ENCODE assay signal across 31 mouse cellular contexts in the genomic region with DNA sequence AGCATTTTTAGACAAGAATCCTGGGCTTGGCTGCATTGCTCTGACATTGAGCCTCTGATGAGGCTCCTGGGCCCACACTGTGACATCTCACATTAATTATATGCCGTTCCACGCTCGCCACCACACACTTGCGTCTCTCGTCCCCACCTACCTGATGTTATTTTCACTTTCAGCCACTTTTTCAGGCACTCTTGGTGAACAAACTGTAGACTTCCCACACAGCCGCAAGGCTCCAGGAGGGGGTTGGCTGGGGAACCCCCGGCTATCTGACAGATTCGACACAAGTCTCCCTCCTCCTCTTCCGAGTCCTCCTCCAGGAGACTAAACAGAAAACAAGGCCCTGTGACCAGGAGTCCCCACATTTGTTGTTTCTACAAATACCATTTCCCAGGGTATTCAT.
A peak's percentile ranks its signal among the peaks of the same experiment; 100 is the strongest.
DNase-seq lines count a peak whose midpoint lies in the region; ATAC-seq and TF ChIP-seq lines count a peak whose summit lies in the region.
"Had no signal": no experiment of that assay in that cellular context is flagged by ENCODE, and none has a peak within 500 bp of the region (broad histone marks: within the 10 kb centered on the region; RNA-seq: fewer than 3 reads in every experiment).

No protein-coding gene starts in this region.

- no peaks in the 10 kb centered on the region for H3K27me3 ChIP-seq in CH12.LX (replicated peaks)
- no peaks in the 10 kb centered on the region for H3K27me3 ChIP-seq in heart, embryonic 11.5 days (ENCODE audit: control insufficient read depth, insufficient read depth, low read length)
- H3K27me3 ChIP-seq: forebrain, embryonic 13.5 days; hindbrain, embryonic 12.5 days; limb, embryonic 12.5 days; lung, embryonic 15.5 days; neural tube, embryonic 12.5 days; stomach, embryonic 15.5 days had no signal

- H3K27ac ChIP-seq in CH12.LX (ENCODE audit: insufficient read depth, low read depth): no peak overlapping the region
- no peak overlapping the region for H3K27ac ChIP-seq in heart, embryonic 11.5 days (ENCODE audit: low read depth, low read length)
- H3K27ac ChIP-seq: forebrain, embryonic 13.5 days; heart, embryonic 10.5 days; hindbrain, embryonic 12.5 days; hindbrain, postnatal 0 days; kidney, postnatal 0 days; limb, embryonic 12.5 days; lung, embryonic 15.5 days; neural tube, embryonic 12.5 days; stomach, embryonic 15.5 days had no signal

- H3K9ac ChIP-seq in CH12.LX (ENCODE audit: insufficient read depth, low read depth): no peak overlapping the region
- no peak overlapping the region for H3K9ac ChIP-seq in heart, embryonic 11.5 days (ENCODE audit: low read depth, low read length)
- H3K9ac ChIP-seq: forebrain, embryonic 13.5 days; hindbrain, embryonic 12.5 days; limb, embryonic 12.5 days; lung, embryonic 15.5 days; neural tube, embryonic 12.5 days; stomach, embryonic 15.5 days had no signal

- no peak for TF ChIP-seq CTCF in CH12.LX (conservative IDR thresholded peaks at IDR 0.05 in 1 of 2, IDR thresholded peaks at IDR 0.05 in 1 of 2; ENCODE audit: low read depth in 2 of 2, low read length in 2 of 2)

- no peak overlapping the region for H3K4me3 ChIP-seq in CH12.LX (replicated peaks in 1 of 3; ENCODE audit: low read depth in 2 of 3, low read length in 2 of 3, poor library complexity in 1 of 3)
- H3K4me3 ChIP-seq in heart, embryonic 11.5 days (ENCODE audit: low read depth, low read length): no peak overlapping the region
- H3K4me3 ChIP-seq: forebrain, embryonic 13.5 days; heart, embryonic 10.5 days; hindbrain, embryonic 12.5 days; limb, embryonic 12.5 days; lung, embryonic 15.5 days; myocyte; neural tube, embryonic 12.5 days; stomach, embryonic 15.5 days had no signal

- TF ChIP-seq EP300 in CH12.LX (IDR thresholded peaks at IDR 0.05; ENCODE audit: low read length): 0 out of 2 replicates have a peak, but pooled peaks have one; percentile 19

- H3K4me1 ChIP-seq in CH12.LX (ENCODE audit: control insufficient read depth in 1 of 2, insufficient read depth in 2 of 2): peaks cover 0 to 9% of the 10 kb centered on the region in 2 experiments; a peak in 2 of 4 replicates
- no peaks in the 10 kb centered on the region for H3K4me1 ChIP-seq in heart, embryonic 11.5 days (ENCODE audit: control insufficient read depth, insufficient read depth, low read length)
- H3K4me1 ChIP-seq: stomach, embryonic 15.5 days had no signal

- H3K79me2 ChIP-seq in CH12.LX (replicated peaks; ENCODE audit: control insufficient read depth, extremely low read depth, insufficient read depth, poor library complexity, severe bottlenecking): no peaks in the 10 kb centered on the region

- H3K36me3 ChIP-seq in CH12.LX (replicated peaks in 1 of 2; ENCODE audit: control insufficient read depth in 1 of 2, insufficient read depth in 1 of 2, low read length in 1 of 2): no peaks in the 10 kb centered on the region
- H3K36me3 ChIP-seq in heart, embryonic 11.5 days (ENCODE audit: control insufficient read depth, insufficient read depth, low read length): no peaks in the 10 kb centered on the region
- H3K36me3 ChIP-seq: hindbrain, embryonic 12.5 days; limb, embryonic 12.5 days; lung, embryonic 15.5 days; neural tube, embryonic 12.5 days; stomach, embryonic 15.5 days had no signal

- H3K9me3 ChIP-seq in CH12.LX (replicated peaks; ENCODE audit: low read length): peaks cover 8% of the 10 kb centered on the region
- H3K9me3 ChIP-seq in heart, embryonic 11.5 days (replicated peaks; ENCODE audit: control insufficient read depth, low read length): peaks cover 2% of the 10 kb centered on the region; the same call in 1 of the 2 replicates
- H3K9me3 ChIP-seq: forebrain, embryonic 13.5 days; heart, embryonic 10.5 days; lung, embryonic 15.5 days; neural tube, embryonic 12.5 days; stomach, embryonic 15.5 days had no signal

- intact Hi-C loops in left cerebral cortex, postnatal 4 days (cut with DNase I): no loop called here
- intact Hi-C loops in gastrocnemius, postnatal 14 days (cut with DNase I; ENCODE audit: low total_unique reads): no loop called here

- dilution Hi-C loops in CH12.LX (cut with MboI; ENCODE audit: extremely low pct_ligation_motif_present, extremely low pct_unique_long_range_greater_than_20kb, low sequenced_read_pairs): no loop called here

- H3K4me2 ChIP-seq in CH12.LX (ENCODE audit: insufficient read depth, low read depth, poor library complexity, severe bottlenecking): no peak overlapping the region
- H3K4me2 ChIP-seq in heart, embryonic 11.5 days: no peak overlapping the region
- H3K4me2 ChIP-seq: forebrain, embryonic 13.5 days; hindbrain, embryonic 12.5 days; limb, embryonic 12.5 days; lung, embryonic 15.5 days; midbrain, embryonic 11.5 days; neural tube, embryonic 12.5 days; stomach, embryonic 15.5 days had no signal

- in situ Hi-C loops in CH12.LX (cut with MboI; ENCODE audit: low pct_ligation_motif_present, low pct_unique_long_range_greater_than_20kb, low sequenced_read_pairs): no loop called here

- peak; percentile 36 for DNase-seq in left cerebral cortex, adult 11 months (ENCODE audit: low spot score)
- DNase-seq in left cerebral cortex, postnatal 4 days: no peak
- DNase-seq in CH12.LX (ENCODE audit: extremely low read depth): peak; percentile 28
- DNase-seq in left cerebral cortex, adult 9 months (ENCODE audit: low spot score in 2 of 2): peak; percentile 47 to 81
- peak; percentile 22 for DNase-seq in right cerebral cortex, postnatal 14 days
- no peak for DNase-seq in lung, postnatal 25 days (ENCODE audit: low spot score)
- DNase-seq in gastrocnemius, postnatal 14 days: no peak
- DNase-seq: adrenal gland, adult 8-10 months; cerebellum, adult 8-10 months; cerebellum, postnatal 25 days; gastrocnemius, postnatal 25 days; heart, adult 11 months; heart, postnatal 36 days; kidney, adult 8-10 months; kidney, postnatal 4 days; lung, postnatal 36 days; thymus, postnatal 25 days had no signal

- WGBS in heart, embryonic 11.5 days (ENCODE audit: insufficient replicate concordance): 86% methylated on average over 9 of the region's 9 CpGs

- no peak for TF ChIP-seq RAD21 in CH12.LX (IDR thresholded peaks at IDR 0.05; ENCODE audit: low read depth, low read length)

- ATAC-seq in heart, embryonic 11.5 days (replicated peaks; ENCODE audit: insufficient number of reproducible peaks, low FRiP score, low TSS enrichment): no peak
- ATAC-seq: CD4-positive, CD25-positive, alpha-beta regulatory T cell, adult 4 months; forebrain, embryonic 13.5 days; hindbrain, postnatal 0 days; intestine, embryonic 16.5 days had no signal

- TF ChIP-seq POLR2A in CH12.LX (IDR thresholded peaks at IDR 0.05; ENCODE audit: low read depth, low read length): no peak

TF ChIP-seq in CH12.LX, 34 proteins besides CTCF, POLR2A, EP300 and RAD21:
- TF ChIP-seq MAFK (IDR thresholded peaks at IDR 0.05; ENCODE audit: insufficient replicate concordance, low read length) (no peak), TCF12 (IDR thresholded peaks at IDR 0.05; ENCODE audit: low read depth, low read length) (0 out of 2 replicates have a peak, but pooled peaks have one; percentile 30), NRF1 (IDR thresholded peaks at IDR 0.05; ENCODE audit: low read depth, low read length) (no peak), SIN3A (IDR thresholded peaks at IDR 0.05; ENCODE audit: low read length) (no peak), POLR2AphosphoS2 (IDR thresholded peaks at IDR 0.05; ENCODE audit: low read depth, low read length) (no peak), MAZ (IDR thresholded peaks at IDR 0.05; ENCODE audit: low read depth, low read length) (no peak), HCFC1 (IDR thresholded peaks at IDR 0.05; ENCODE audit: low read depth, low read length) (no peak), JUN (IDR thresholded peaks at IDR 0.05; ENCODE audit: insufficient read depth, low read depth, low read length) (no peak), IRF4 (IDR thresholded peaks at IDR 0.05; ENCODE audit: low read depth, low read length) (peak; percentile 43; the same call in 1 of the 2 replicates), PAX5 (IDR thresholded peaks at IDR 0.05; ENCODE audit: low read length) (no peak), NELFE (IDR thresholded peaks at IDR 0.05; ENCODE audit: low read depth, low read length) (no peak), MEF2A (IDR thresholded peaks at IDR 0.05; ENCODE audit: borderline replicate concordance, low read depth, low read length) (no peak), BHLHE40 (IDR thresholded peaks at IDR 0.05; ENCODE audit: low read depth, low read length) (peak; percentile 46), ELF1 (IDR thresholded peaks at IDR 0.05; ENCODE audit: low read depth, low read length) (no peak), ZNF384 (IDR thresholded peaks at IDR 0.05; ENCODE audit: low read depth, low read length) (no peak), RCOR1 (conservative IDR thresholded peaks at IDR 0.05; ENCODE audit: low read depth, low read length) (no peak), CHD1 (IDR thresholded peaks at IDR 0.05; ENCODE audit: low read depth, low read length) (no peak), KAT2A (IDR thresholded peaks at IDR 0.05; ENCODE audit: insufficient replicate concordance, low read length) (no peak), SMC3 (IDR thresholded peaks at IDR 0.05; ENCODE audit: low read depth, low read length) (no peak), ETS1 (conservative IDR thresholded peaks at IDR 0.05; ENCODE audit: low read depth, low read length) (no peak)

Comparison
In these comparisons a context has a peak if more than half of its experiments do, and no peak if none do; other contexts are left out.
1. DNase-seq: peak in left cerebral cortex, adult 11 months (single experiment), CH12.LX (single experiment), left cerebral cortex, adult 9 months (2 of 2) and right cerebral cortex, postnatal 14 days (single experiment); none in left cerebral cortex, postnatal 4 days (single experiment), lung, postnatal 25 days (single experiment) and gastrocnemius, postnatal 14 days (single experiment).